Mouse (Mus musculus) hindbrain, embryonic 14.5 days (tissue): ENCODE results near the gene Hapln1. TPM values are rescaled to one million over a fixed set of nuclear protein-coding genes. Genes with fewer than 3 reads are reported as not detected.
A peak's percentile ranks its signal among the peaks of the same experiment; 100 is the strongest.

Experiments
- ATAC-seq: fragments of 200-750 bp; cut with Nextera tagmentation; 2 replicates; pipeline ENCODE4 v1.8.0; 2017; ENCODE audit warnings: moderate number of reproducible peaks, mild to moderate bottlenecking, moderate TSS enrichment, moderate library complexity; ENCODE audit not compliant: low FRiP score
- DNase-seq: peaks from one replicate; pipeline ENCODE4 v3.0.0-alpha.2; 2015; ENCODE audit warnings: low spot score
- H3K27ac ChIP-seq: fragments of 300-500 bp; sonication (generic); 2 replicates; pipeline ENCODE4 v1.5.1; 2014; ENCODE audit warnings: mild to moderate bottlenecking, moderate library complexity
- H3K27me3 ChIP-seq: fragments of 300-500 bp; sonication (generic); 2 replicates; pipeline ENCODE4 v1.6.1; 2014; ENCODE audit warnings: mild to moderate bottlenecking, low read length, mixed read lengths; ENCODE audit not compliant: control insufficient read depth, insufficient read depth
- H3K36me3 ChIP-seq: fragments of 300-500 bp; sonication (generic); replicated peaks from 2 replicates; pipeline ENCODE4 v1.6.1; 2014; ENCODE audit not compliant: control insufficient read depth, insufficient read depth
- H3K4me1 ChIP-seq: fragments of 300-500 bp; sonication (generic); replicated peaks from 2 replicates; pipeline ENCODE4 v1.6.1; 2014; ENCODE audit warnings: antibody characterized with exemption, low read length, mixed read lengths; ENCODE audit not compliant: control insufficient read depth, insufficient read depth
- H3K4me2 ChIP-seq: fragments of 300-500 bp; sonication (generic); replicated peaks from 2 replicates; pipeline ENCODE4 v1.6.1; 2014; ENCODE audit warnings: mild to moderate bottlenecking, moderate library complexity
- H3K4me3 ChIP-seq: fragments of 300-500 bp; sonication (generic); replicated peaks from 2 replicates; pipeline ENCODE4 v1.5.1; 2014; ENCODE audit warnings: mild to moderate bottlenecking, low read length
- H3K9ac ChIP-seq: fragments of 300-500 bp; sonication (generic); 2 replicates; pipeline ENCODE4 v1.6.1; 2014
- H3K9me3 ChIP-seq: fragments of 300-500 bp; sonication (generic); 2 replicates; pipeline ENCODE4 v1.6.1; 2016; ENCODE audit warnings: low read length; ENCODE audit not compliant: control insufficient read depth
- WGBS: fragments of 180-500 bp; shearing (Covaris S2); extraction: QIAGEN DNeasy Blood & Tissue Kit; methylation state at CpG from one replicate; pipeline ENCODE4 v1.1.7; 2014; 5-methylcytosine and 5-hydroxymethylcytosine counted together
- polyA plus RNA-seq: library from polyadenylated mRNA; unstranded; fragments of >200 nt; fragmentation: Nextera tagmentation; extraction: Ambion mirVana; gene quantifications from 2 replicates; pipeline ENCODE4 v1.2.1, GENCODE M21; 2014

Hapln1 gene
- polyA plus RNA-seq, 1 experiment from 2014 or later = 0.62 TPM

DNA sequence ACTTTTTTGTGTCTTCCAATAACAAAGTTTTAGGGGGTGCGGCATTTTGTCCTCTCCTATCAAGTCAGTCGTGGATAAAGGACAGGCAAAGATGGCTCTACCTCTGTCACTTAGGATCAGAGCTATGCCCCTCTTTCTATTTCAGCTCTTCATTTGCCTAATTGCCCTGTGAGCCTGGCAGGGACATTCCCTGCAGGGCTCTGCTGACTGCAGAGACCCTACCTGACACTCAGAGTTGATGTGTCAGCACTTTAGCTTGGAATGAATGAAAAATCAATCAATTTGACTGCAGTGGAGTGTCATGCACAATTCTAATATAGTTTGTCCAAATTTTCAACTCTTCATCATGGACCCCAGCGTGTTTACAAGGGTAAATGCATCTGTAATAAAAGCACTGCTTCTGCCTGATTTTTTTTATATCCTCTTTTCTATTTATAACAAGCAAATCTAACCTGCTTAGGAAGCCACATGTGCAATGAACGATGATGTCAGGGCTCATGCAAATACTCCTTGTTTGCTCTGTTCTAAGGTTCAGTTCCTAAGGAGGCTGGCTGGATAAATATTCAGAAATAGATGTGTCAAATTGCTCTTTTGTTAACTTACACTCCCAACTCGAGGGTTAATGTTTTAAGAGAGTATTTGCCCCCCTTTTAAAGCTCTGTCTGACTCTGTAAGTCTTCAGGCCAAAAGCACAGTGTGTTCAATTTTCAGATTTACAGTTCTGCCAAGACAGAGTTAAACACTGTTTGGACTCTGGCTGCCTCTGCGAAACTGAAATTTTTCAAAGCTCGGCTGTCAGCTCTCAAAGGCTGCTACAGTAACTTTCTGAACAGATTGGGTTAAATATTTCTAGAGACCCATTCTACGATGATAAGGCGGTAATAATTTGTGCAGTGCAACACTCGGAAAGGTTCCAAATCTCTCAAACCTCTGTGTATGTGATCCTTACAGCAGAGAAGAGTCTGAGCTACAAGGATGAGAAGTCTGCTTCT lies 44.4 kb downstream of the Hapln1 start:
- 68% methylated on average over 10 of the region's 10 CpGs for WGBS
- Histone ChIP-seq H3K27me3 (no peaks in the 10 kb centered on the region), H3K4me2 (no peak overlapping the region), H3K36me3 (no peaks in the 10 kb centered on the region), H3K9me3 (no peaks in the 10 kb centered on the region), H3K27ac (no peak overlapping the region), H3K4me1 (no peaks in the 10 kb centered on the region), H3K9ac (no peak overlapping the region), H3K4me3 (no peak overlapping the region)
- ATAC-seq (no peak), DNase-seq (no peak)

DNA sequence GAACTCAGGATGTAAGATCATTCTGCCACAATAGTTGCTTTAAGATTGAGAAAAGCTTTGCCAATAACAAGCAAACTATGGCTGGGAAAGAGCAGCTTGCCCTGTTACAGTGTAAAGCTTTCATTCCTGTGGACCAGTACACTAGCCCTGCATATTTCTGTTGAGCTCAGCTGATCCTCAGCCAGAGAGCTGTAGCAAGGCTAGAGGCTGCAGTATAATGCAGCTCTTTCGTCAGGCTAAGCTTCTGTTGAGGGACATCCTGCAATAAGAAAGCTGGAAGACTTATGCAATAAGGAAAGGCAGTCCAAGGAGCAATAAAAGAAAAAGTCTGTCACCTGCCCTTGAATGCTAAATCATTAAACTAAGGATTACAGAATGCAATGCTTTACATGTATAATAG lies 45.5 kb downstream of the Hapln1 start:
- no peaks in the 10 kb centered on the region for H3K9me3 ChIP-seq
- H3K27me3 ChIP-seq = no peaks in the 10 kb centered on the region
- no peak overlapping the region for H3K4me2 ChIP-seq
- no peak overlapping the region for H3K4me3 ChIP-seq
- 64% methylated on average over 1 of the region's 1 CpGs for WGBS
- H3K36me3 ChIP-seq = no peaks in the 10 kb centered on the region
- no peak overlapping the region for H3K9ac ChIP-seq
- no peaks in the 10 kb centered on the region for H3K4me1 ChIP-seq
- DNase-seq (no peak), ATAC-seq (no peak)
- H3K27ac ChIP-seq = no peak overlapping the region

DNA sequence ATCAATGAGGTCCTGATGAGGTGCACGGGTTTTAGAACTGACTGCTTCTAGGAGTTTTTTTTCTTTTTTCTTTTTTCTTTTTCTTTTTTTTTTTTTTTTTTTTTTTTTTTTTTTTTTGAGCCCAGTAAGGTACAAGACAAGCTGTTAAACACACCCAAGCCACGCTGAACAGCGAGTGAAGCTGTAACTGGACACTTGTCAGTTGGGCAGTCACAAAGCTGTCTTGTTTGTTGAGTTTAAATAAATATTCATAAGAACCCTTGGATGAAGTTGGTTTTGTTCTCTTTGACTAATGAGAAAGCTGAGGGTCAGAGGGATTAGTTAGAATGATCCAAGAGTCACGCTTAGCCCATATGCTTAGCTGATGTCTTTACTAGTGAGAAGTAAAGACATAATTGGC lies 55.5 kb downstream of the Hapln1 start:
- Histone ChIP-seq H3K4me3 (no peak overlapping the region), H3K4me2 (no peak overlapping the region), H3K27ac (no peak overlapping the region), H3K36me3 (no peaks in the 10 kb centered on the region), H3K27me3 (no peaks in the 10 kb centered on the region), H3K9ac (no peak overlapping the region), H3K9me3 (peaks cover 8% of the 10 kb centered on the region), H3K4me1 (no peaks in the 10 kb centered on the region)
- WGBS = 31% methylated on average over 4 of the region's 4 CpGs
- ATAC-seq = no peak
- DNase-seq = no peak

DNA sequence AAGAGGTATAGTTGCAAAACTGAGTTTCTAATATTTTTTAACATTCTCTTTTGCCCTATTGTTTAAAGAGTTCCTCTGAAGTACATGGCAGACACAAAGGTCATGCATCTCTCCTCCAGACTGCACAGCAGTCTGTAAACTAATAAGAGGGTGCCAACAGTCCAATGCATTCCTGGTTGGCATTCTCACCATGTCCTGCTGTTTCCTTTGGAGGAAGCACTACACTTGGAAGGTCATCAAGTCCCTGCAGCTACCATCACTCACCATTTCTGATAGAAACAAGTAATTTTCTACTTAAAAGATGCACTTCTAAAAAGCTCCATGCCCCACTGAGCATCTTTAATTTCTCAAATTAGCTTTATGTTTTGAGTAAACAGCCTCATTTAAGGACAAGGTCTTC lies 57.8 kb downstream of the Hapln1 start:
- H3K9ac ChIP-seq = no peak overlapping the region

DNA sequence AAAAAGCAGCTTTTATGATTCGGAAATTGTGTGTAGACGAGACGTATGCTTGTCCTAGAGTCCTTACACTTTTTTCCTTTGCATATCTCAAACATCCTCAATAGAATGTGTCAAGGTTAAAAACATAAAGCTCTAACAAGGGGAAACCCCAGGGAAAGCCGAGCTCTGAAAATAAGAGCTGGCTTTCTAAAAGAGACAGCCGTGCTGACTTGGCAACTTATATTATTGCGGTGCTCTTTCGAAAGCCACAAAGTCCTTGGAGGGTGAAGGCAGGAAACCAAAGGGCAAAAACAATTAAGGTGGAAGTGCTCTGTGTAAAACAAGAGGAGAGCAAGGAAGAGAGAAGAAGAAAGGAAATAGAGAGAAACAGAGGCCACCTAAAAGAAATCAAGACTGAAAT lies 60.9 kb downstream of the Hapln1 start:
- Histone ChIP-seq H3K9ac (no peak overlapping the region), H3K4me1 (no peaks in the 10 kb centered on the region), H3K27me3 (no peaks in the 10 kb centered on the region), H3K27ac (no peak overlapping the region; the same call in 1 of the 2 replicates), H3K4me3 (no peak overlapping the region), H3K9me3 (no peaks in the 10 kb centered on the region), H3K36me3 (no peaks in the 10 kb centered on the region), H3K4me2 (no peak overlapping the region)
- 69% methylated on average over 7 of the region's 7 CpGs for WGBS
- DNase-seq (no peak), ATAC-seq (no peak)

More for the DNA sequence above, 57.8 kb downstream of the Hapln1 start:
- DNase-seq = no peak
- no peaks in the 10 kb centered on the region for H3K36me3 ChIP-seq
- H3K27ac ChIP-seq = no peak overlapping the region
- H3K4me3 ChIP-seq = no peak overlapping the region
- no peaks in the 10 kb centered on the region for H3K4me1 ChIP-seq
- H3K27me3 ChIP-seq = no peaks in the 10 kb centered on the region
- no peak for ATAC-seq
- H3K9me3 ChIP-seq = peaks cover 8% of the 10 kb centered on the region
- H3K4me2 ChIP-seq = no peak overlapping the region

DNA sequence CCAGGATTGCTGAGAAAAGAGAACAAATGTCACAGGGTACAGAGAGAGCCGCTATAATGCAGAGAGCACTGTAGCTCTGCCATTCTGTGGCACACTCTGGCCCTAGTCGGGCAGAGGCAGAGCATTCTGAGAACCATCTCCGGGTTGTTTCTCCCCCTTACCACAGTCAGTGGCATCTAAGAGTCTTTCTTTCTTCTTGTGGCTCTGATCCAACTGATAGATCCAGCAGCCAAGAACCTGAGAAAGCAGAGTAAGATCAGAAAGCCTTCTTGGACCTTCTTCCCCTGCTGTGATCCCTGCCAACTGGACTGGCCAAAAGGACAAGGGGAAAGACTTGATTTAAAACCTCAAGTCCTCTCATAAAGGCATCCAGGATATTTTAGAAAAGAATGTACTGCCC lies 63.7 kb downstream of the Hapln1 start:
- Histone ChIP-seq H3K4me2 (no peak overlapping the region), H3K4me1 (no peaks in the 10 kb centered on the region), H3K27ac (no peak overlapping the region), H3K4me3 (no peak overlapping the region), H3K9ac (no peak overlapping the region), H3K27me3 (no peaks in the 10 kb centered on the region), H3K36me3 (no peaks in the 10 kb centered on the region), H3K9me3 (no peaks in the 10 kb centered on the region)
- WGBS = 80% methylated on average over 3 of the region's 3 CpGs
- ATAC-seq (no peak), DNase-seq (no peak)

DNA sequence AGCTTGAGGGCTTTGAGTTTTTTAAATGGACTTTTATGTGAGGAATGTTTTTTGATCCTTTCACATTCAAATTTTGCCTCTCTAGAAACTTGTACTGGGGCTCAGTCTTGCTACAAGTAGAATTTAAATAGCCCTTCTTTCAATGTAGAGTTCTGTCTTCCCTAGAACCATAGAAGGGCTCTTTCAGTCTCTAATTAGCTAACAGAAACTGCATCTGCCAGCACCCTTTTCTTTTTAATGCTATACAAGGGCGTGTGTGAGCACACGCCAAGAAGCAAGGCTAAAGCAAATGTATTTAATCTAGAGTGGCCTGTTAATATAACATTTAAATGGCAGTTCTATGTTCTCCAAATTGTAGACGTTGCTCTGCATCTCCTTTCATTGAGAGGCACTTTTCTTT lies 67.8 kb downstream of the Hapln1 start:
- no peaks in the 10 kb centered on the region for H3K27me3 ChIP-seq
- no peaks in the 10 kb centered on the region for H3K4me1 ChIP-seq
- no peak overlapping the region for H3K4me2 ChIP-seq
- DNase-seq = no peak
- H3K9ac ChIP-seq = no peak overlapping the region
- no peak overlapping the region for H3K4me3 ChIP-seq
- ATAC-seq = no peak
- no peaks in the 10 kb centered on the region for H3K9me3 ChIP-seq
- no peak overlapping the region for H3K27ac ChIP-seq
- no peaks in the 10 kb centered on the region for H3K36me3 ChIP-seq
- 51% methylated on average over 3 of the region's 3 CpGs for WGBS

DNA sequence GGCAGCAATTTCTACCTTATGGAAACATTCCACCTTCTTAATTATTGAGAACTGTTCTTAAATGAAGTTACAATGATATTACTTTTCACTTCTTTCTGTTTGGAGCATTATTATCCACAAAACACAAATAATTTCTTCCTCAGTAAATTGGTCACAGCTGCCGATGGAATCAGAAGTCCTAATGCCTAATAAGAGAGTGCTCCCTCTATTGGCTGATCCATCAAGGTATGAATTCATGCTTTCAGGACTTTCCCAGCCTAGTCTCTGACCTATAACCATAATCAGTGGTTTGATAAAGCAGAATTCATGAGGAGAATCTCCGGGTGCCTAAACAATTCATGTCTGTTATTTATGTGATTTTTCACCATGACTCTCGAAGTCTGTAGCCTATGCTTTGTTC lies 79.5 kb downstream of the Hapln1 start:
- ATAC-seq (no peak), DNase-seq (no peak)
- H3K9me3 ChIP-seq = no peaks in the 10 kb centered on the region
- no peaks in the 10 kb centered on the region for H3K36me3 ChIP-seq
- no peak overlapping the region for H3K4me2 ChIP-seq
- H3K27ac ChIP-seq = no peak overlapping the region
- no peak overlapping the region for H3K9ac ChIP-seq
- no peaks in the 10 kb centered on the region for H3K27me3 ChIP-seq
- no peaks in the 10 kb centered on the region for H3K4me1 ChIP-seq
- no peak overlapping the region for H3K4me3 ChIP-seq
- WGBS = 85% methylated on average over 3 of the region's 3 CpGs

DNA sequence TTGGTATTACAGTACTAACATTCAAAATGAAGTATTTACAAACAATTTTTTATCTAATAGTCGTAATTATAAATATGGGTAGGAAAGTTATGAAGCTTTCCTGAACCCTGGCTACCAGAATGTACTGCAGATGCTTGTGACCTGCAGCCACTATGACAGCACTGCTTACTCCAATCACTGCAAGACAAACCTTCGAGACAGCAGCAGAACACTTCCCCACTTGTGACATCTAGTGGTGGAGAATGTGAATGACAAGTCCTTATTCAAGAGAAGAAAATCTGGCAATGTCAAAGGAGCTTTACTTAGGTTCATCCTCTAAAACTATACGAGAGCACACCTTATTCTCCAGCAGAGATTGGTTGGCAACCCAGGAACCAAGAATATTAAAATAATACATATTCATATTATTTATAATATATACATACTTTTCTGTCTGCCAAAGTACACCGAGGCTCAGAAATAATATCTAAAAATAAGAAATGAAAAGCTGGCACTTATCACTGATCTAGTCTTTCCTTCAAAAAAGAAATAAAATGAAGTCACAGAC lies 94.6 kb downstream of the Hapln1 start:
- Histone ChIP-seq H3K36me3 (no peaks in the 10 kb centered on the region), H3K4me1 (no peaks in the 10 kb centered on the region), H3K27ac (no peak overlapping the region), H3K9me3 (no peaks in the 10 kb centered on the region), H3K4me3 (no peak overlapping the region), H3K4me2 (no peak overlapping the region), H3K27me3 (no peaks in the 10 kb centered on the region), H3K9ac (no peak overlapping the region)
- WGBS = 36% methylated on average over 4 of the region's 4 CpGs
- ATAC-seq (peak; percentile 73; the same call in 1 of the 2 replicates), DNase-seq (peak; percentile 79)
